Mouse (Mus musculus): Measurements from ENCODE around the gene Ugt3a1.
"Not testable (repeated sequence)": the region's sequence is repeated elsewhere in the genome, so short reads cannot be mapped to it uniquely, and the experiment has no call there.

The Ugt3a1 gene

GRCm38 (mm10) chr15:9276838-9277295 lies at the start of gene Ugt3a1:
Ugt3a1 (plus strand) TSS chr15:9276888.
- no peak for DNase-seq

- DNase-seq = not testable (repeated sequence)
Observed at GRCm38 (mm10) chr15:9230917-9231316, 45.8 kb upstream of the Ugt3a1 start.

GRCm38 (mm10) chr15:9246345-9246744 lies 30.3 kb upstream of the Ugt3a1 start:
- DNase-seq = no peak

GRCm38 (mm10) chr15:9252891-9253290 lies 23.8 kb upstream of the Ugt3a1 start:
- DNase-seq = no peak

GRCm38 (mm10) chr15:9260621-9261020 lies 16.1 kb upstream of the Ugt3a1 start:
- DNase-seq = no peak

- peak; percentile 52 for DNase-seq
Observed at GRCm38 (mm10) chr15:9271876-9272275, 4.8 kb upstream of the Ugt3a1 start.

GRCm38 (mm10) chr15:9279026-9279425 lies 2.3 kb downstream of the Ugt3a1 start:
- DNase-seq = no peak

- DNase-seq = no peak
Observed at GRCm38 (mm10) chr15:9279596-9279995, 2.9 kb downstream of the Ugt3a1 start.

- DNase-seq = no peak
Observed at GRCm38 (mm10) chr15:9283165-9283564, 6.5 kb downstream of the Ugt3a1 start.

GRCm38 (mm10) chr15:9289660-9290059 lies 13.0 kb downstream of the Ugt3a1 start:
- peak; percentile 17 for DNase-seq

GRCm38 (mm10) chr15:9305978-9306692 lies 29.4 kb downstream of the Ugt3a1 start:
- no peak for DNase-seq

- DNase-seq = no peak
Observed at GRCm38 (mm10) chr15:9334596-9334995, 57.9 kb downstream of the Ugt3a1 start.

GRCm38 (mm10) chr15:9335341-9335740 lies 58.7 kb downstream of the Ugt3a1 start, which contains the start of gene Ugt3a2:
Ugt3a2 (plus strand) TSS chr15:9335550.
- no peak for DNase-seq

- no peak for DNase-seq
Observed at GRCm38 (mm10) chr15:9336616-9337015, 59.9 kb downstream of the Ugt3a1 start.

GRCm38 (mm10) chr15:9337021-9337420 lies 60.3 kb downstream of the Ugt3a1 start:
- DNase-seq = no peak

GRCm38 (mm10) chr15:9348739-9349138 lies 72.1 kb downstream of the Ugt3a1 start:
- no peak for DNase-seq

GRCm38 (mm10) chr15:9362801-9363200 lies 86.1 kb downstream of the Ugt3a1 start:
- DNase-seq = no peak

All from heart, adult 11 months (tissue).